Mouse (Mus musculus): Measurements from ENCODE around the gene Slc12a7. TPM values are rescaled to one million over a fixed set of nuclear protein-coding genes. Genes with fewer than 3 reads are reported as not detected.

The Slc12a7 gene
- polyA plus RNA-seq, 1 experiment from 2014 or later = 7.5 TPM

GRCm38 (mm10) chr13:73711803-73712202, 21.1 kb upstream of the Slc12a7 start:
- no peaks in the 10 kb centered on the region for H3K4me1 ChIP-seq (ENCODE audit: control insufficient read depth, insufficient read depth, low read length)
- no peak overlapping the region for H3K4me2 ChIP-seq (ENCODE audit: low read length)
- no peaks in the 10 kb centered on the region; the same call in 1 of the 2 replicates for H3K9me3 ChIP-seq (replicated peaks; ENCODE audit: control insufficient read depth, low read length, poor library complexity, severe bottlenecking)
- no peak overlapping the region for H3K9ac ChIP-seq (ENCODE audit: low read depth, low read length)
- no peak overlapping the region for H3K4me3 ChIP-seq (ENCODE audit: low read depth, low read length)
- H3K36me3 ChIP-seq (ENCODE audit: control insufficient read depth, insufficient read depth, low read length) = no peaks in the 10 kb centered on the region
- H3K27me3 ChIP-seq (ENCODE audit: control insufficient read depth, insufficient read depth, low read depth, low read length) = no peaks in the 10 kb centered on the region
- H3K27ac ChIP-seq (ENCODE audit: low read length) = no peak overlapping the region
- WGBS = 93% methylated on average over 5 of the region's 5 CpGs
- no peak for ATAC-seq

GRCm38 (mm10) chr13:73712228-73712627, 20.7 kb upstream of the Slc12a7 start:
- Histone ChIP-seq H3K9me3 (replicated peaks; ENCODE audit: control insufficient read depth, low read length, poor library complexity, severe bottlenecking) (no peaks in the 10 kb centered on the region; the same call in 1 of the 2 replicates), H3K36me3 (ENCODE audit: control insufficient read depth, insufficient read depth, low read length) (no peaks in the 10 kb centered on the region), H3K9ac (ENCODE audit: low read depth, low read length) (no peak overlapping the region), H3K4me3 (ENCODE audit: low read depth, low read length) (no peak overlapping the region), H3K4me1 (ENCODE audit: control insufficient read depth, insufficient read depth, low read length) (no peaks in the 10 kb centered on the region), H3K27ac (ENCODE audit: low read length) (no peak overlapping the region), H3K4me2 (ENCODE audit: low read length) (no peak overlapping the region), H3K27me3 (ENCODE audit: control insufficient read depth, insufficient read depth, low read depth, low read length) (no peaks in the 10 kb centered on the region)
- no peak for ATAC-seq
- 78% methylated on average over 3 of the region's 3 CpGs for WGBS

GRCm38 (mm10) chr13:73713204-73713603, 19.7 kb upstream of the Slc12a7 start:
- Histone ChIP-seq H3K9me3 (replicated peaks; ENCODE audit: control insufficient read depth, low read length, poor library complexity, severe bottlenecking) (no peaks in the 10 kb centered on the region), H3K36me3 (ENCODE audit: control insufficient read depth, insufficient read depth, low read length) (no peaks in the 10 kb centered on the region), H3K4me3 (ENCODE audit: low read depth, low read length) (no peak overlapping the region), H3K9ac (ENCODE audit: low read depth, low read length) (no peak overlapping the region), H3K27me3 (ENCODE audit: control insufficient read depth, insufficient read depth, low read depth, low read length) (no peaks in the 10 kb centered on the region), H3K4me2 (ENCODE audit: low read length) (no peak overlapping the region), H3K27ac (ENCODE audit: low read length) (no peak overlapping the region), H3K4me1 (ENCODE audit: control insufficient read depth, insufficient read depth, low read length) (no peaks in the 10 kb centered on the region)
- ATAC-seq = no peak
- 89% methylated on average over 4 of the region's 4 CpGs for WGBS

- no peak overlapping the region for H3K4me2 ChIP-seq (ENCODE audit: low read length)
- H3K4me3 ChIP-seq (ENCODE audit: low read depth, low read length) = no peak overlapping the region
- no peaks in the 10 kb centered on the region for H3K4me1 ChIP-seq (ENCODE audit: control insufficient read depth, insufficient read depth, low read length)
- 76% methylated on average over 2 of the region's 2 CpGs for WGBS
- no peak overlapping the region for H3K9ac ChIP-seq (ENCODE audit: low read depth, low read length)
- ATAC-seq = no peak
- no peak overlapping the region for H3K27ac ChIP-seq (ENCODE audit: low read length)
- no peaks in the 10 kb centered on the region for H3K36me3 ChIP-seq (ENCODE audit: control insufficient read depth, insufficient read depth, low read length)
- H3K27me3 ChIP-seq (ENCODE audit: control insufficient read depth, insufficient read depth, low read depth, low read length) = no peaks in the 10 kb centered on the region
- no peaks in the 10 kb centered on the region for H3K9me3 ChIP-seq (replicated peaks; ENCODE audit: control insufficient read depth, low read length, poor library complexity, severe bottlenecking)
Measured at GRCm38 (mm10) chr13:73714020-73714419, 18.9 kb upstream of the Slc12a7 start.

GRCm38 (mm10) chr13:73718225-73718624, 14.7 kb upstream of the Slc12a7 start:
- Histone ChIP-seq H3K4me2 (ENCODE audit: low read length) (no peak overlapping the region), H3K27ac (ENCODE audit: low read length) (no peak overlapping the region), H3K9me3 (replicated peaks; ENCODE audit: control insufficient read depth, low read length, poor library complexity, severe bottlenecking) (no peaks in the 10 kb centered on the region), H3K4me1 (ENCODE audit: control insufficient read depth, insufficient read depth, low read length) (no peaks in the 10 kb centered on the region), H3K36me3 (ENCODE audit: control insufficient read depth, insufficient read depth, low read length) (no peaks in the 10 kb centered on the region), H3K27me3 (ENCODE audit: control insufficient read depth, insufficient read depth, low read depth, low read length) (no peaks in the 10 kb centered on the region), H3K9ac (ENCODE audit: low read depth, low read length) (no peak overlapping the region), H3K4me3 (ENCODE audit: low read depth, low read length) (no peak overlapping the region)
- peak; percentile 68; the same call in 1 of the 2 replicates for ATAC-seq
- WGBS = 6% methylated on average over 2 of the region's 2 CpGs

- no peak overlapping the region for H3K9ac ChIP-seq (ENCODE audit: low read depth, low read length)
- no peaks in the 10 kb centered on the region for H3K27me3 ChIP-seq (ENCODE audit: control insufficient read depth, insufficient read depth, low read depth, low read length)
- H3K27ac ChIP-seq (ENCODE audit: low read length) = no peak overlapping the region
- H3K9me3 ChIP-seq (replicated peaks; ENCODE audit: control insufficient read depth, low read length, poor library complexity, severe bottlenecking) = no peaks in the 10 kb centered on the region
- H3K4me1 ChIP-seq (ENCODE audit: control insufficient read depth, insufficient read depth, low read length) = no peaks in the 10 kb centered on the region
- no peak for ATAC-seq
- WGBS = 83% methylated on average over 4 of the region's 4 CpGs
- no peaks in the 10 kb centered on the region for H3K36me3 ChIP-seq (ENCODE audit: control insufficient read depth, insufficient read depth, low read length)
- H3K4me2 ChIP-seq (ENCODE audit: low read length) = no peak overlapping the region
- no peak overlapping the region for H3K4me3 ChIP-seq (ENCODE audit: low read depth, low read length)
Measured at GRCm38 (mm10) chr13:73720241-73720640, 12.7 kb upstream of the Slc12a7 start.

GRCm38 (mm10) chr13:73723081-73723668, 9.7 kb upstream of the Slc12a7 start:
- 44% methylated on average over 8 of the region's 8 CpGs for WGBS
- H3K9me3 ChIP-seq (replicated peaks; ENCODE audit: control insufficient read depth, low read length, poor library complexity, severe bottlenecking) = no peaks in the 10 kb centered on the region
- H3K4me2 ChIP-seq (ENCODE audit: low read length) = no peak overlapping the region
- H3K27me3 ChIP-seq (ENCODE audit: control insufficient read depth, insufficient read depth, low read depth, low read length) = no peaks in the 10 kb centered on the region
- H3K4me1 ChIP-seq (ENCODE audit: control insufficient read depth, insufficient read depth, low read length) = no peaks in the 10 kb centered on the region
- H3K4me3 ChIP-seq (ENCODE audit: low read depth, low read length) = no peak overlapping the region
- H3K9ac ChIP-seq (ENCODE audit: low read depth, low read length) = no peak overlapping the region
- H3K36me3 ChIP-seq (ENCODE audit: control insufficient read depth, insufficient read depth, low read length) = no peaks in the 10 kb centered on the region
- no peak overlapping the region for H3K27ac ChIP-seq (ENCODE audit: low read length)
- peak; percentile 54; the same call in 1 of the 2 replicates for ATAC-seq

GRCm38 (mm10) chr13:73725315-73725714, 7.6 kb upstream of the Slc12a7 start:
- H3K9ac ChIP-seq (ENCODE audit: low read depth, low read length) = no peak overlapping the region
- no peaks in the 10 kb centered on the region for H3K9me3 ChIP-seq (replicated peaks; ENCODE audit: control insufficient read depth, low read length, poor library complexity, severe bottlenecking)
- H3K36me3 ChIP-seq (ENCODE audit: control insufficient read depth, insufficient read depth, low read length) = no peaks in the 10 kb centered on the region
- H3K4me2 ChIP-seq (ENCODE audit: low read length) = no peak overlapping the region
- H3K4me1 ChIP-seq (ENCODE audit: control insufficient read depth, insufficient read depth, low read length) = no peaks in the 10 kb centered on the region
- no peak overlapping the region for H3K27ac ChIP-seq (ENCODE audit: low read length)
- ATAC-seq = no peak
- H3K4me3 ChIP-seq (ENCODE audit: low read depth, low read length) = no peak overlapping the region
- WGBS = 82% methylated on average over 5 of the region's 5 CpGs
- H3K27me3 ChIP-seq (ENCODE audit: control insufficient read depth, insufficient read depth, low read depth, low read length) = no peaks in the 10 kb centered on the region

- Histone ChIP-seq H3K4me1 (ENCODE audit: control insufficient read depth, insufficient read depth, low read length) (peaks cover under 1% of the 10 kb centered on the region; the same call in 1 of the 2 replicates), H3K27me3 (ENCODE audit: control insufficient read depth, insufficient read depth, low read depth, low read length) (peaks cover 5% of the 10 kb centered on the region; the same call in 1 of the 2 replicates), H3K36me3 (ENCODE audit: control insufficient read depth, insufficient read depth, low read length) (no peaks in the 10 kb centered on the region), H3K4me3 (ENCODE audit: low read depth, low read length) (no peak overlapping the region), H3K27ac (ENCODE audit: low read length) (no peak overlapping the region), H3K4me2 (ENCODE audit: low read length) (no peak overlapping the region), H3K9ac (ENCODE audit: low read depth, low read length) (no peak overlapping the region), H3K9me3 (replicated peaks; ENCODE audit: control insufficient read depth, low read length, poor library complexity, severe bottlenecking) (no peaks in the 10 kb centered on the region)
- WGBS = 18% methylated on average over 2 of the region's 2 CpGs
- no peak for ATAC-seq
Measured at GRCm38 (mm10) chr13:73727621-73728025, 5.3 kb upstream of the Slc12a7 start.
